Mouse (Mus musculus): ENCODE measurements around the gene Ssbp2.

Ssbp2 gene

DNA sequence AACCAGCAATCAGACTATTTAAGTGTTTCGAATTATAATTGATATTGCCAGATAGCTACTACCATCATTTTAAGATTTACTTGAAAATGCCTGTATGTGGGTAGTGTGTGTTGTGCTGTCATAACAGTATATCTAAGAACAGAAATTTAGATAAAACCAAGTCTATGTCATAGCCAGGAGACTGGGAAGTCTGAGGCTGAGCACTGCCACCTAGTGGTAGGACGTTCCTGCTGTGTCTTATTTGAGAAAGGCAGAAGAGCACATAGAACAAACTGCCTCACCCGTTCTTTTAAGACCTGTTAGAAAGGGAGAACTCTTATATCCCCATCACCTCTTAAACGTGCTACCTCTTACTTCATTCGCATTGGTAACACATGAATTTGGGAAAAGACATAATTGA lies 176.7 kb downstream of the Ssbp2 start:
- peak; percentile 88 for DNase-seq

DNA sequence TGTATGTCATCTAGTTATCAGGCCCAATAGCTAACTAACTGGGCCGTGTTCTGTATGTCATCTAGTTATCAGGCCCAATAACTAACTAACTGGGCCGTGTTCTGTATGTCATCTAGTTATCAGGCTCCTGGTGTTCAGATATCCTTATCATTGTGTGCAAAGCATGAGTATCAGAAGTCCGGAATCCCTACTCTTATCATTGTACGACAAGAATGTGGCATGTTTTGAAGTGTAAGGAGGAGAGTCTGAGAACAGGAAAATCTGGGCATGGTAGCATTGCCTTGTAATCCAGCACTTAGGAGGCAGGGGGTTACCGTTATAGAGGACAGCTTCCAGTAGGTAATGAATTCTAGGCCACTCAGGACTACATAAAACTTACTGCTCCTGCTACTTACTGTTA lies 178.8 kb downstream of the Ssbp2 start:
- DNase-seq: no peak

- DNase-seq: no peak
Measured at GRCm38 (mm10) chr13:91640219-91640618, 180.1 kb downstream of the Ssbp2 start.

- DNase-seq: peak; percentile 71
Measured at GRCm38 (mm10) chr13:91648240-91648639, 188.2 kb downstream of the Ssbp2 start.

GRCm38 (mm10) chr13:91649926-91650325 lies 189.8 kb downstream of the Ssbp2 start:
- DNase-seq: no peak

DNA sequence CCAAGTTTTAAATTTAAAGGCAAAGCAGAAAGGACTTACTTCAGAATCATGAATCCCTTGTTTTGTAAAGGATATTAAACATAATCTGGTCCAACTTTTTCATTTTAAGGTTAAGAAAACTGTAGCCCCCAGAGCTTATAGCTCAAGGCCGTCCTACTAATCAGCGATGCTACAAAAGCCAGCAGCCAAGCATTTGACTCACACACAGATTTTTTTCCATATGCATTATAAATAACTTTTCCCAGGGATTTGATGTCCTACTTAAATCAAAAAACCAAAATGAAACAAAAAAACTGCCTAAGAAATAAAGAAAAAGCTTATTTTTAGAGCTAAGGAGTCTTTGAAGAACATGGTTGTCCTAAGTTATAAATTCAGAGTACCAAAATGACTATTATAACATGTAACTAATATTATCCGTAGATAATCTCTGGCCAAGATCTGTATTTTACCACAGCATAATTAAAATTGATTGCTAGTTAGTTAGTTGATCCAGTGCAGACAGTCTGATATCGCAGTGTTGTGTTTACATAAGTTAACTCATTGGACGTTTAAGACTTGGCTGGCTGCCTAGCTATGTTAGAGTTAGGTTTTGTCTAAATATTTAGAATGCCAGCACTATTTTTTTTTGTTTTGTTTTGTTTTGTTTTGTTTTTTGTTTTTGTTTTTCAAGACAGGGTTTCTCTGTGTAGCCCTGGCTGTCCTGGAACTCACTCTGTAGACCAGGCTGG lies 201.1 kb downstream of the Ssbp2 start:
- DNase-seq: no peak

DNA sequence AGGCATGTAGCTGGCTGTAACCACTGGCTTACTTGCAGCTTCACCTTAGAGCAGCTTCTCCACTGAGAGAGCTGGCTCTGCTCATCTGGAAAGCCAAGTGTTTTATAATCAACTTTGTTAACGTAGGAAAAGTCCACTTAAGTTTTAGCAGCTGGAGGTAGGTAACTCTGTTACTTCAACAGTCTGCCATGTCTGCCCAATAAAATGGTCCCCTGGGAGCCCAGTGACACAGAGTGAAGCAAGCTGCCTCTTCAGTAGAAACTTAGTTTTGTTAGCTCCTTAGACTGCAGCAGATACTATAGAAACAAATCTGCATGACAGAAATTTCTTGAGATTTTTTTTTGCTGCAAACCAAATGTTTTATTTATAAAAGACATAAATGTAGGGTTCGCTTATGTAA lies 202.7 kb downstream of the Ssbp2 start:
- peak; percentile 29 for DNase-seq

DNA sequence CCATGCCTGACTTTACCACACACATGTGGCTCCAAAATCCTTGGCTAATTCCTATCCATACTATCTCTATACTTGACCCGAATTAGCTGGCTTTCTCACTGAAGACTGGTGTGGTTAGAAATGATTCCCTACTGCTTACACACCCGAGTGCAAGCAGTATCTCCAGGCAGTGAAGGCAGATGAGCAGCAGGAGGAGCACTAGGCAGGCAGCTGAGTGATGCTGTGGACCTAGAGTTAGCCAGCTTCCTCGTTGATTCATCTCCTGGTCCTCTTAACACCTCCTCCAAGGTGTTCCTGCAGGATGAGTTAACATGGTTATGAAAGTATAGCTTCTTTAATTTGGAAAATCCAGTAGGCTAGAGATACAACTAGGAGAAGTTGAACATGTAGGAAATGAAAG lies 213.2 kb downstream of the Ssbp2 start:
- no peak for DNase-seq

GRCm38 (mm10) chr13:91680764-91681437 lies 220.8 kb downstream of the Ssbp2 start:
- DNase-seq: no peak

GRCm38 (mm10) chr13:91681474-91681873 lies 221.4 kb downstream of the Ssbp2 start:
- no peak for DNase-seq

DNA sequence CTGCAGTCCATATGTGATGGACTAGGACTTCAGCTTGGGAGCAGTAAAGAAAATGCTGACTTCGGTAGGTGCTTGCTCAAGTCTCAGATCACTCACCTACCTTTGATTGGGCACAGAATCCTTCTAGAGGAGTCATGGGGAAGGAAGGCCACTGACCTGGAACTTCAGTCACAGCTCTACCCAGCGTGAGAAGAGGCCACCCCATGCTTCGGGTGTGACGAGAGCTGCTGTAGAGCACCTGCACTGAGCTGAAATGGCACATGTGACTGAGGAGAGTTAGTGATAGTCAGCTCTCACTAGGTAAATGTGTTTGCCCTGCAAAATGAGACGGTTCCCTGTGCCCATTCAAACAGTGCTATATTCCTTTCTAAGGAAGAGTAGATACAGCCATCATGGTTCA lies 230.0 kb downstream of the Ssbp2 start:
- no peak for DNase-seq

- no peak for DNase-seq
Measured at GRCm38 (mm10) chr13:91693615-91694014, 233.5 kb downstream of the Ssbp2 start.

DNA sequence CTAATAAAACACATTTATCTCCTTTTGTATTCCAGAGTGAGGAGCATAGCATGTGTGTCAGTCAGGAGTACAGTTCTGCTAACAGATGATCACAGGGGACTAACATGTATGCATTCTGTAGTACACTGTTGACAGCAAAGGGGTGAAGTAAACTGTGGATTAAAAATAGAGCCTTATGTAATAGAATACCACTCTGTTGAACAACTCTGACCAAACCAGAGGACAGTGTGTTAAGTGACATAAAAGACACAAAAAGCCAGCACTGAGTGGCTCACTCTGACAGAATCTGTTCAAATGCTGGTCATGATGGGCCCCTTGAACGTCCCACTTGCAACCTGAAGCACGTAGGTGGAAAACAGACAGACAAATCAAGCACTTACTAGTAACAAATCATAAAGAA lies 235.3 kb downstream of the Ssbp2 start:
- no peak for DNase-seq

DNA sequence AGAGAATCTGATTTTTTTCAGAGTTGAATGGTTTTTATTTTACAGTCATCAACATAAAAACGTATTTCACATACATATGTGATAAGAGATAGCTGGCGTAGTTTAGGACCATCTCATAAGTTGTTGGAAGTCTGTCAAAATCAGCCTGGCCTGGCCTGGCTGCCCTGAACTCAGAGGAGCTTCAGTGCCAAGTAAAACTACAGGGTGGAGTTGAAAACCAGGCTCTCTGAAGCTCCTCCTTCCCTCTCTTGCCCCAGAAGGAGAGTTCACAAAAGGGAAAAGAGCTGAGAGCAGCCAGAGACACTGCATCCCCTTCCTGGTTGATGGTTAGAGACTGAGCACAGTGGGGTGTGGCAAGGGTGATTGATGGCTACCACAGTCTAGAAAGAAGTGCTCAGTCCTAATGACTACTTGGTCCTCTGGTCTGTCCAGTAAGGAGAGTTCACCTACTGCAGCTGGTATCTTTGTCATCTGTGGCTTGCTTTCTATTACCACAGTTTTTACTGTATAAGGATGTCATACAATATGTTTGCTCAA lies 236.1 kb downstream of the Ssbp2 start:
- no peak for DNase-seq

DNA sequence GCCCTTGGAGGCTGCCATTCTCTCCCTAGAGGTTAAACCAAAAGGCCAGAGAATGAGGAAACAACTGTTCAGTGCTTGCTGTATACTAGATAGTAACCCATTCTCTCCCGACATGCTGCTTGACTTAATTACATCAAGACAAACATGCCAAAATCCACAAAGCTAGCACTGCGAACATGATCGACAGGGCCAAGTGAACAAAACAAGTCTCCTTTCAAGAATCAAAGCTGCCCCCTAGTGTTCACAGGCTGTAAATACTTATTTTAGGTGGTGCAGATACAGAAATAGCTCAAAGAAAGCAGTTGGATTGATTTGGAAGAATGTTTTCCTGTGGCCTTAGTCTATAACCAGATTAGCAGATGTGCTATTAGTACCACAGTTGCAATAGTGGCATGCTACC lies 236.9 kb downstream of the Ssbp2 start:
- peak; percentile 79 for DNase-seq

DNA sequence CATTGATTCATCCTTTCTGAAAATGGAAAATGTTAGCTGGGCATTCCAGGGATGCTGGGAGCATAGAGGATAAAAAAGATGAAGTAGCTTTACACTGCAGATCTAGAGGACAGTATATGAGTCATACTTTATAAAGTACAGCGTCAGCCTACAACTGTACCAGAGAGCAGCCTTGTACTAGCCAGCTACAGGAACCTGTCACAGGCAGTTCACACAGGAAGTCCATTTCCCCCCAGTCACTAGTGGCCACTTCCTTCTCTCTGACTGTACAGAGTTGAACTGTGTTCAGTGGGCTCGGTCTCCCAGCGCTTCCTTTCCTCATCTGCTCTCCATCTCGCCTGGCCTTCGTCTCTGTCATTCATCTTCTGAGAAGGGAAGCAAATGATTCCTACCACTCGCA lies 242.3 kb downstream of the Ssbp2 start:
- DNase-seq: no peak

DNA sequence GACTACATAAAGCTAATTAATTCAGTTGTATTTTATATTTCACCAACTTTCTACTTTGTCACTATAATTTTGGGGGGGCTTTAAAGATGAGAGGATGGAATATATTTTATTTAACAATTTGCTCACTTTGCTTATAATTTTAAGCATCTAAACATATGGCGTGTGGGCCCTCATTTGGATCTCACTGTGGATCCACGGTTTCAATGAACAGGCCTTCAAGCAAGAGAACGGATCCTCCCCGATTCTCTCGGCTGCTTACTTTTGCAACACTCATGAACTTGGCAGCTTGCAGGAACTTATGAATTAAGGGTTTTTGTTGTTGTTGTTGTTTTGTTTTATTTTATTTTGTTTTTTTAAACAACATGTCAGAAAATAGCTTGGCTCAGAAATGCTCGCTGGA lies 259.4 kb downstream of the Ssbp2 start:
- DNase-seq: no peak

GRCm38 (mm10) chr13:91723108-91723735 lies 263.1 kb downstream of the Ssbp2 start:
- DNase-seq: no peak

DNA sequence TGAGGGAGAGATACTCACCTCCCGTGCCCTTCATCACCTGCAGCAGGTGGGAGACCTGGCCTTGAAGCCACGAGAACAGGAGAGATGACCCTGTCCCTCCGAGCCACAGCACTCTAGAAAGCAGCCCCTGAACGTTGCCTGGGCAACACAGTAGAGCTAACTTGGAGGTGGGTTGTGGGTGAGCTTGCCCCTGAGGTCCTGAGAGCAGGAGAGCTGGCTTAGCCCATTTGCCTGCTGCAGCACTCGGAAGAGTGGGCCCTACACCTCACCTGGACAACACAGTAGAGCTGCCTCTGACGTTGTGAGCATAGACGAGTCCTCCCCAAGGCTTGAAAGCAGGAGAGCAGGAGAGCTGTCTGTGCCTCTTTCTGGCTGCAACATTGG lies 263.6 kb downstream of the Ssbp2 start:
- no peak for DNase-seq

GRCm38 (mm10) chr13:91724211-91724610 lies 264.1 kb downstream of the Ssbp2 start:
- no peak for DNase-seq

DNA sequence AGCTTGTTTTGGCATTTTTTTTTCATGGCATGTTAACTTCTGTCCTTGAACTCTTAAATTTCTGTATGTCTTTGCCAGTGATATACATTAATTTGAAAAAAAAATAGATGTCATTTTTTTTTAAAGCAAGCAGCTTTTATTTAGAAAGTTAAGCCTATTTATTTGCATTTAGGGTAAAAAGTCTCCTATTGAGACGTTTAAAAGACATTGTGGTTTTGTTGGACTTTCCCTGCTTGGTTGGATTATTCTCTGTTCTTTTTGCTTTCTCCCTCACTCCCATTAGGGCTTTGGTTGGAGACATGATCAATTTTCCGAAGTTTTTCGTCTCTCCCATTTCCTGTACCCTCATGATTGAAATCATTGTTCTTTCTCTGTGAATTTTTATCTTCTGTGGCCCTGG lies 265.0 kb downstream of the Ssbp2 start:
- DNase-seq: no peak

DNA sequence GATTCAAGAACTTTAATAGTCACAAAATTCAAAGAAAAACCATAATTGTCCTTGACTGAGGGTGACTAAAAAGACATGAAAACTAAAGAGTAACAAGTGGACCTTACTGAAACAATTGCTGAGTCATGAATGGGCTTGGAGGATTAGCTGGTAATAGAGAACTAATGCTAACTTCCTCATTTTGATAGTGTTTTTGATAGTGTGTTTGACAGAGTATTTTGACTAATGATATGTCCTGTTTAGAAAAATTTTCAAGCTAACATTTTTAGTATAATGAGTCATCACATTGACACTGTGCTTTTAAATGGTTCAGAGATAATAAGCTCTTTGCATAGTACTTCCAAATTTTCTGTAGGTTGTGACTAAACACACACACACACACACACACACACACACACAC lies 267.8 kb downstream of the Ssbp2 start:
- no peak for DNase-seq

- no peak for DNase-seq
Measured at GRCm38 (mm10) chr13:91737191-91737590, 277.1 kb downstream of the Ssbp2 start.

- DNase-seq: no peak
Measured at GRCm38 (mm10) chr13:91740851-91741250, 280.8 kb downstream of the Ssbp2 start.

All from embryo, embryonic 11 days (tissue).